Mouse (Mus musculus) left cerebral cortex, postnatal 25 days (tissue): Measurements from ENCODE around the gene Hsd17b6. TPM values are rescaled to one million over a fixed set of nuclear protein-coding genes. Genes with fewer than 3 reads are reported as not detected.
A peak's percentile ranks its signal among the peaks of the same experiment; 100 is the strongest.

Source experiments
- DNase-seq, 2 experiments: peaks; one replicate each; pipeline ENCODE4 v3.0.0; 2022; ENCODE audit warnings: low spot score in 2 of 2, mixed read lengths in 1 of 2
- intact Hi-C: fragments of 180-260 bp; cut with DNase I; formaldehyde crosslinking; loops from one replicate; pipeline ENCODE4 v1.15.1; 2025
- total RNA-seq, 2 experiments: library from RNA; stranded (reverse); gene quantifications; 2 replicates each; pipeline ENCODE4 v1.2.3; 2021

Hsd17b6 gene
- total RNA-seq, 2 experiments from 2014 or later: not detected

GRCm38 (mm10) chr10:127951821-127952220 is 55.6 kb downstream of the Hsd17b6 start:
- DNase-seq: no peak
- intact Hi-C loops: loop anchor here (10.0 kb wide), 1 partner anchor 233 kb away; the partner anchor contains the start of gene Rbms2

GRCm38 (mm10) chr10:127951390-127951789 is 56.0 kb downstream of the Hsd17b6 start:
- intact Hi-C loops: loop anchor here (10.0 kb wide), 1 partner anchor 233 kb away; the partner anchor contains the start of gene Rbms2

GRCm38 (mm10) chr10:127949596-127950130 is 57.7 kb downstream of the Hsd17b6 start:
- intact Hi-C loops: loop anchor here (10.0 kb wide), 1 partner anchor 235 kb away; the partner anchor contains the start of gene Rbms2
- no peak for DNase-seq

More at GRCm38 (mm10) chr10:127951390-127951789, 56.0 kb downstream of the Hsd17b6 start:
- no peak for DNase-seq

GRCm38 (mm10) chr10:127945432-127946064 is 61.9 kb downstream of the Hsd17b6 start:
- DNase-seq: peak; percentile 27 to 28
- intact Hi-C loops: loop anchor here (2.0 kb wide), 1 partner anchor 63 kb away; no protein-coding TSS in a partner anchor

Other genes with a start within 250 kb of the Hsd17b6 start
- gene Rdh1, start 247.9 kb downstream of the Hsd17b6 start, total RNA-seq: under 1 TPM; 0.09 to 0.14 TPM
- not detected for gene Rdh16f1, start 247.8 kb downstream of the Hsd17b6 start, total RNA-seq
- gene Rdh9, start 231.2 kb downstream of the Hsd17b6 start, total RNA-seq: under 1 TPM; 0.53 to 0.55 TPM
- gene Rdh16, start 206.5 kb downstream of the Hsd17b6 start, total RNA-seq: under 1 TPM; 0.11 to 0.14 TPM
- not detected for gene Rdh19, start 157.7 kb downstream of the Hsd17b6 start, total RNA-seq
- gene Rdh16f2, start 141.1 kb downstream of the Hsd17b6 start, total RNA-seq: not detected
- gene Rdh7, start 118.8 kb downstream of the Hsd17b6 start, total RNA-seq: not detected
- not detected for gene Sdr9c7, start 109.1 kb downstream of the Hsd17b6 start, total RNA-seq
- gene Prim1, start 7.6 kb upstream of the Hsd17b6 start, total RNA-seq: 1 to 10 TPM; 6.2 to 6.9 TPM
- 100 to 1,000 TPM; 308 to 327 TPM for gene Naca, start 28.0 kb upstream of the Hsd17b6 start, total RNA-seq
- gene Ptges3, start 51.3 kb upstream of the Hsd17b6 start, total RNA-seq: 100 to 1,000 TPM; 127 to 132 TPM
- 1,000 to 10,000 TPM; 1,709 to 1,721 TPM for gene Atp5b, start 75.7 kb upstream of the Hsd17b6 start, total RNA-seq
- 10 to 100 TPM; 34.3 to 38.4 TPM for gene Baz2a, start 84.0 kb upstream of the Hsd17b6 start, total RNA-seq
- gene Rbms2, start 172.7 kb upstream of the Hsd17b6 start, total RNA-seq: 10 to 100 TPM; 11.3 to 13.5 TPM
- 10 to 100 TPM; 29.4 to 32.9 TPM for gene Gls2, start 186.8 kb upstream of the Hsd17b6 start, total RNA-seq
- gene Spryd4, start 204.2 kb upstream of the Hsd17b6 start, total RNA-seq: 10 to 100 TPM; 10.1 to 10.7 TPM
- gene Mip, start 218.2 kb upstream of the Hsd17b6 start, total RNA-seq: not detected
- gene Timeless, start 224.5 kb upstream of the Hsd17b6 start, total RNA-seq: 1 to 10 TPM; 6.8 to 8.3 TPM
- gene Apon, start 246.5 kb upstream of the Hsd17b6 start, total RNA-seq: not detected